24 mouse cellular contexts compared by ENCODE assay signal in the genomic region with DNA sequence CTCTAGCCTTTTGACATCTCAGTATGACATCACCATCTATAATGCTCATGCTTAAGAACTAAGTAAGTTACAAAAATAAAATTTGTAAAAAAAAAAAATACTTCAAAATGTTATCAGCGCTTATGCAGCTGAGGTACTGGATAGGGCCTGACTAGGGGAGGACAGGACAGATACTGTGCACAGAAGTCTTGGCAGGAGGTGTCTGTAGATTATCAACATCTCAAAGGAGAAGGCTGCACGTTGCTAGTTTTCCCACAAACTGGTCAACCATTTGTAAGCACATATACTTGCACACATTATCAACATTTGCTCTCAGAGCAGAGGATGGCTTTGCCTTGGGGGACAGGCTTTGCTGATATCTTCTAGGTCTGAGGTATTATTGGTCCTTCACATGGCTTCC.
DNase-seq lines count a peak whose midpoint lies in the region; ATAC-seq and TF ChIP-seq lines count a peak whose summit lies in the region.
"Had no signal": no experiment of that assay in that cellular context is flagged by ENCODE, and none has a peak within 500 bp of the region (broad histone marks: within the 10 kb centered on the region; RNA-seq: fewer than 3 reads in every experiment).

No protein-coding gene starts in this region.

- peak; percentile 90 for TF ChIP-seq EP300 in liver, embryonic 14.5 days (IDR thresholded peaks at IDR 0.05; ENCODE audit: low read depth)

- no peak overlapping the region for H3K9ac ChIP-seq in intestine, embryonic 14.5 days (ENCODE audit: low read length)
- no peak overlapping the region for H3K9ac ChIP-seq in intestine, embryonic 16.5 days (ENCODE audit: low read depth, low read length)
- peak overlapping the region; percentile 31 for H3K9ac ChIP-seq in liver, embryonic 14.5 days (replicated peaks)
- no peak overlapping the region for H3K9ac ChIP-seq in neural tube, embryonic 15.5 days (replicated peaks)
- H3K9ac ChIP-seq in forebrain, embryonic 11.5 days (ENCODE audit: low read length): no peak overlapping the region
- H3K9ac ChIP-seq: heart, embryonic 12.5 days; hindbrain, embryonic 12.5 days; limb, embryonic 15.5 days; midbrain, embryonic 12.5 days had no signal

- no peak for TF ChIP-seq CTCF in liver, embryonic 14.5 days (IDR thresholded peaks at IDR 0.05; ENCODE audit: low read depth)

- WGBS in intestine, embryonic 14.5 days: 75% methylated on average over 2 of the region's 2 CpGs
- WGBS in intestine, embryonic 16.5 days: 74% methylated on average over 2 of the region's 2 CpGs
- WGBS in liver, embryonic 14.5 days (ENCODE audit: insufficient replicate concordance): 34% methylated on average over 2 of the region's 2 CpGs
- 88% methylated on average over 2 of the region's 2 CpGs for WGBS in neural tube, embryonic 15.5 days
- 89% methylated on average over 2 of the region's 2 CpGs for WGBS in forebrain, embryonic 11.5 days

- H3K27me3 ChIP-seq in intestine, embryonic 14.5 days (replicated peaks; ENCODE audit: control insufficient read depth, insufficient read depth, low read length): no peaks in the 10 kb centered on the region
- no peaks in the 10 kb centered on the region for H3K27me3 ChIP-seq in intestine, embryonic 16.5 days (replicated peaks; ENCODE audit: control insufficient read depth, insufficient read depth, low read length)
- no peaks in the 10 kb centered on the region for H3K27me3 ChIP-seq in liver, embryonic 14.5 days (ENCODE audit: control insufficient read depth, insufficient read depth, low read length)
- no peaks in the 10 kb centered on the region for H3K27me3 ChIP-seq in neural tube, embryonic 15.5 days (replicated peaks)
- H3K27me3 ChIP-seq in forebrain, embryonic 11.5 days (ENCODE audit: control insufficient read depth, insufficient read depth, low read length): no peaks in the 10 kb centered on the region
- H3K27me3 ChIP-seq: heart, embryonic 12.5 days; hindbrain, embryonic 12.5 days; limb, embryonic 15.5 days had no signal

- H3K4me2 ChIP-seq in intestine, embryonic 14.5 days (ENCODE audit: low read length): no peak overlapping the region
- no peak overlapping the region for H3K4me2 ChIP-seq in intestine, embryonic 16.5 days (ENCODE audit: low read depth, low read length)
- H3K4me2 ChIP-seq in liver, embryonic 14.5 days (ENCODE audit: low read depth): peak overlapping the region; percentile 18; the same call in 1 of the 2 replicates
- no peak overlapping the region for H3K4me2 ChIP-seq in neural tube, embryonic 15.5 days
- no peak overlapping the region for H3K4me2 ChIP-seq in forebrain, embryonic 11.5 days (ENCODE audit: low read depth, low read length, severe bottlenecking)
- H3K4me2 ChIP-seq: heart, embryonic 12.5 days; hindbrain, embryonic 12.5 days; limb, embryonic 15.5 days; midbrain, embryonic 12.5 days had no signal

- H3K4me3 ChIP-seq in intestine, embryonic 14.5 days (ENCODE audit: low read depth, low read length): no peak overlapping the region
- no peak overlapping the region for H3K4me3 ChIP-seq in intestine, embryonic 16.5 days (ENCODE audit: low read length)
- no peak overlapping the region for H3K4me3 ChIP-seq in liver, embryonic 14.5 days (ENCODE audit: insufficient read depth in 1 of 2, low read depth in 2 of 2, low read length in 2 of 2)
- no peak overlapping the region for H3K4me3 ChIP-seq in neural tube, embryonic 15.5 days (replicated peaks)
- no peak overlapping the region for H3K4me3 ChIP-seq in forebrain, embryonic 11.5 days (ENCODE audit: low read depth, low read length)
- H3K4me3 ChIP-seq: heart, embryonic 12.5 days; hindbrain, embryonic 12.5 days; limb, embryonic 15.5 days; midbrain, embryonic 12.5 days had no signal

- H3K27ac ChIP-seq in intestine, embryonic 14.5 days (ENCODE audit: low read depth): no peak overlapping the region
- H3K27ac ChIP-seq in intestine, embryonic 16.5 days (ENCODE audit: low read length): no peak overlapping the region
- peak overlapping the region; percentile 79 for H3K27ac ChIP-seq in liver, embryonic 14.5 days
- no peak overlapping the region for H3K27ac ChIP-seq in neural tube, embryonic 15.5 days (replicated peaks)
- H3K27ac ChIP-seq in forebrain, embryonic 11.5 days (ENCODE audit: low read depth, low read length): no peak overlapping the region
- H3K27ac ChIP-seq: hindbrain, embryonic 12.5 days; kidney, postnatal 0 days; limb, embryonic 15.5 days; midbrain, embryonic 12.5 days had no signal

- peak; percentile 42 for DNase-seq in intestine, embryonic 14.5 days (ENCODE audit: low spot score)
- DNase-seq in liver, embryonic 14.5 days (ENCODE audit: low read depth in 3 of 3, low spot score in 3 of 3): peak; percentile 31 to 59 (median 38)
- no peak for DNase-seq in urinary bladder, postnatal 14 days (ENCODE audit: low spot score)
- DNase-seq in forebrain, embryonic 11.5 days (ENCODE audit: low spot score): no peak
- DNase-seq: cerebellum, adult 18-20 months; cerebellum, postnatal 36 days; gastrocnemius, postnatal 10 days; heart, postnatal 10 days; kidney, adult 18-20 months; left cerebral cortex, postnatal 4 days; lung, postnatal 4 days; right cerebral cortex, postnatal 14 days; thymus, postnatal 4 days had no signal

- H3K4me1 ChIP-seq in intestine, embryonic 14.5 days (replicated peaks; ENCODE audit: control insufficient read depth, insufficient read depth, low read length): no peaks in the 10 kb centered on the region
- no peaks in the 10 kb centered on the region for H3K4me1 ChIP-seq in intestine, embryonic 16.5 days (ENCODE audit: control insufficient read depth, insufficient read depth, low read length)
- H3K4me1 ChIP-seq in liver, embryonic 14.5 days (replicated peaks; ENCODE audit: control insufficient read depth in 2 of 2, insufficient read depth in 2 of 2, low read length in 1 of 2): peaks cover 43 to 57% of the 10 kb centered on the region in 2 experiments
- H3K4me1 ChIP-seq in neural tube, embryonic 15.5 days: peaks cover 7% of the 10 kb centered on the region; the same call in 1 of the 2 replicates
- peaks cover 14% of the 10 kb centered on the region; the same call in 1 of the 2 replicates for H3K4me1 ChIP-seq in forebrain, embryonic 11.5 days (replicated peaks; ENCODE audit: control insufficient read depth, insufficient read depth, low read length)
- H3K4me1 ChIP-seq: limb, embryonic 15.5 days had no signal

- H3K36me3 ChIP-seq in intestine, embryonic 14.5 days (ENCODE audit: control insufficient read depth, insufficient read depth, low read length): no peaks in the 10 kb centered on the region
- H3K36me3 ChIP-seq in intestine, embryonic 16.5 days (ENCODE audit: control insufficient read depth, insufficient read depth, low read length): no peaks in the 10 kb centered on the region
- H3K36me3 ChIP-seq in liver, embryonic 14.5 days (replicated peaks; ENCODE audit: control insufficient read depth, insufficient read depth, low read depth): no peaks in the 10 kb centered on the region
- H3K36me3 ChIP-seq in neural tube, embryonic 15.5 days: no peaks in the 10 kb centered on the region
- no peaks in the 10 kb centered on the region for H3K36me3 ChIP-seq in forebrain, embryonic 11.5 days (ENCODE audit: control insufficient read depth, insufficient read depth, low read length)
- H3K36me3 ChIP-seq: heart, embryonic 12.5 days; hindbrain, embryonic 12.5 days; limb, embryonic 15.5 days; midbrain, embryonic 12.5 days had no signal

- ATAC-seq in intestine, embryonic 14.5 days (replicated peaks; ENCODE audit: low FRiP score, low TSS enrichment, low read depth): no peak
- ATAC-seq in intestine, embryonic 16.5 days: no peak
- ATAC-seq in erythroblast, adult 5-6 weeks (replicated peaks; ENCODE audit: low FRiP score, poor library complexity, severe bottlenecking): peak; percentile 70
- ATAC-seq in liver, embryonic 14.5 days (ENCODE audit: insufficient read depth): peak; percentile 85
- peak; percentile 67 for ATAC-seq in megakaryocyte-erythroid progenitor cell, adult 5-6 weeks (replicated peaks; ENCODE audit: low FRiP score, low TSS enrichment, poor library complexity, severe bottlenecking)
- ATAC-seq in neural tube, embryonic 15.5 days (ENCODE audit: low FRiP score): no peak
- ATAC-seq in forebrain, embryonic 11.5 days (replicated peaks; ENCODE audit: low FRiP score): no peak
- ATAC-seq: forebrain, embryonic 16.5 days; Patski had no signal

- H3K9me3 ChIP-seq in intestine, embryonic 14.5 days (ENCODE audit: control insufficient read depth, low read length): no peaks in the 10 kb centered on the region
- no peaks in the 10 kb centered on the region for H3K9me3 ChIP-seq in intestine, embryonic 16.5 days (ENCODE audit: control insufficient read depth, low read length)
- H3K9me3 ChIP-seq in liver, embryonic 14.5 days (ENCODE audit: control insufficient read depth, low read length): no peaks in the 10 kb centered on the region
- no peaks in the 10 kb centered on the region for H3K9me3 ChIP-seq in neural tube, embryonic 15.5 days (replicated peaks)
- H3K9me3 ChIP-seq in forebrain, embryonic 11.5 days (ENCODE audit: control insufficient read depth, low read length): no peaks in the 10 kb centered on the region; the same call in 1 of the 2 replicates
- H3K9me3 ChIP-seq: heart, embryonic 12.5 days; hindbrain, embryonic 12.5 days; limb, embryonic 15.5 days had no signal

Comparison
In these comparisons a context has a peak if more than half of its experiments do, and no peak if none do; other contexts are left out.
1. ATAC-seq: peak in erythroblast, adult 5-6 weeks (single experiment), liver, embryonic 14.5 days (single experiment) and megakaryocyte-erythroid progenitor cell, adult 5-6 weeks (single experiment); none in intestine, embryonic 14.5 days (single experiment), intestine, embryonic 16.5 days (single experiment), neural tube, embryonic 15.5 days (single experiment) and forebrain, embryonic 11.5 days (single experiment).
2. DNase-seq: peak in intestine, embryonic 14.5 days (single experiment) and liver, embryonic 14.5 days (3 of 3); none in urinary bladder, postnatal 14 days (single experiment) and forebrain, embryonic 11.5 days (single experiment).